Mouse (Mus musculus) stomach, postnatal 0 days (tissue): ENCODE results near the gene Dennd4b.
"Not testable (repeated sequence)": the region's sequence is repeated elsewhere in the genome, so short reads cannot be mapped to it uniquely, and the experiment has no call there.

Experiments
- CTCF ChIP-seq: IDR thresholded peaks from 2 replicates; pipeline ENCODE4 v1.5.1; 2016; ENCODE audit warnings: antibody characterized with exemption, low read depth, mild to moderate bottlenecking, moderate library complexity
- EP300 ChIP-seq: optimal IDR thresholded peaks from 2 replicates; pipeline ENCODE3; 2016; ENCODE audit warnings: antibody characterized with exemption

GRCm38 (mm10) chr3:90252659-90253058, 12.3 kb upstream of the Dennd4b start:
- TF ChIP-seq CTCF, EP300: not testable (repeated sequence)
